Mouse (Mus musculus) midbrain, embryonic 14.5 days (tissue): ENCODE measurements at regions not wholly inside any gene's neighbourhood (a gene's known extent, or its start where the extent isn't known, plus 50 kb on each side); places are given as distances from the start of the nearest gene placed in this dataset.

Experiments used
- ATAC-seq: fragments of 200-750 bp; cut with Nextera tagmentation; 2 replicates; pipeline ENCODE4 v1.8.0; 2017; ENCODE audit warnings: moderate number of reproducible peaks, moderate library complexity; ENCODE audit not compliant: low FRiP score, low TSS enrichment
- DNase-seq: peaks from one replicate; pipeline ENCODE4 v3.0.0-alpha.2; 2015
- H3K27ac ChIP-seq: fragments of 300-500 bp; sonication (generic); replicated peaks from 2 replicates; pipeline ENCODE4 v1.5.1; 2014; ENCODE audit warnings: mild to moderate bottlenecking, low read depth, low read length, moderate library complexity
- H3K27me3 ChIP-seq: fragments of 300-500 bp; sonication (generic); 2 replicates; pipeline ENCODE4 v1.6.1; 2014; ENCODE audit warnings: low read length, control low read depth, mixed read lengths; ENCODE audit not compliant: control insufficient read depth, insufficient read depth
- H3K36me3 ChIP-seq: fragments of 300-500 bp; sonication (generic); 2 replicates; pipeline ENCODE4 v1.6.1; 2014; ENCODE audit warnings: low read length, control low read depth; ENCODE audit not compliant: control insufficient read depth, insufficient read depth
- H3K4me1 ChIP-seq: fragments of 300-500 bp; sonication (generic); 2 replicates; pipeline ENCODE4 v1.6.1; 2014; ENCODE audit warnings: mild to moderate bottlenecking, antibody characterized with exemption, low read length, control low read depth; ENCODE audit not compliant: control insufficient read depth, insufficient read depth
- H3K4me2 ChIP-seq: fragments of 300-500 bp; sonication (generic); 2 replicates; pipeline ENCODE4 v1.6.1; 2014; ENCODE audit warnings: mild to moderate bottlenecking, low read length, moderate library complexity
- H3K4me3 ChIP-seq: fragments of 300-500 bp; sonication (generic); replicated peaks from 2 replicates; pipeline ENCODE4 v1.5.1; 2014; ENCODE audit warnings: low read depth, low read length
- H3K9ac ChIP-seq: fragments of 300-500 bp; sonication (generic); replicated peaks from 2 replicates; pipeline ENCODE4 v1.6.1; 2014; ENCODE audit warnings: mild to moderate bottlenecking, low read length, moderate library complexity
- H3K9me3 ChIP-seq: fragments of 300-500 bp; sonication (generic); 2 replicates; pipeline ENCODE4 v1.6.1; 2016; ENCODE audit warnings: low read length, control low read depth, mixed read lengths; ENCODE audit not compliant: control insufficient read depth
- WGBS: fragments of 180-500 bp; shearing (Covaris S2); extraction: QIAGEN DNeasy Blood & Tissue Kit; methylation state at CpG from one replicate; pipeline ENCODE4 v1.1.7; 2014; 5-methylcytosine and 5-hydroxymethylcytosine counted together

GRCm38 (mm10) chr10:92538433-92538832, 183.8 kb downstream of the Nedd1 start:
- no peak overlapping the region for H3K9ac ChIP-seq
- H3K36me3 ChIP-seq: no peaks in the 10 kb centered on the region
- H3K4me3 ChIP-seq: no peak overlapping the region
- H3K27me3 ChIP-seq: no peaks in the 10 kb centered on the region
- H3K27ac ChIP-seq: no peak overlapping the region
- ATAC-seq: no peak
- H3K4me1 ChIP-seq: 0 out of 2 replicates have a peak, but pooled peaks cover 3% of the 10 kb centered on the region
- H3K4me2 ChIP-seq: no peak overlapping the region
- DNase-seq: no peak
- 77% methylated on average over 4 of the region's 4 CpGs for WGBS
- H3K9me3 ChIP-seq: no peaks in the 10 kb centered on the region

- Histone ChIP-seq H3K9me3 (no peaks in the 10 kb centered on the region), H3K27me3 (no peaks in the 10 kb centered on the region), H3K4me3 (no peak overlapping the region), H3K4me2 (no peak overlapping the region), H3K9ac (no peak overlapping the region), H3K27ac (no peak overlapping the region), H3K36me3 (no peaks in the 10 kb centered on the region), H3K4me1 (0 out of 2 replicates have a peak, but pooled peaks cover 4% of the 10 kb centered on the region)
- ATAC-seq (no peak), DNase-seq (peak; percentile 35)
- WGBS: 34% methylated on average over 5 of the region's 5 CpGs
These were observed 205.3 kb downstream of the Nedd1 start for GRCm38 (mm10) chr10:92516886-92517285.

- no peak overlapping the region for H3K4me3 ChIP-seq
- H3K4me2 ChIP-seq: no peak overlapping the region
- DNase-seq (no peak), ATAC-seq (no peak)
- WGBS: 81% methylated on average over 7 of the region's 7 CpGs
- H3K27me3 ChIP-seq: no peaks in the 10 kb centered on the region
- H3K36me3 ChIP-seq: no peaks in the 10 kb centered on the region
- no peaks in the 10 kb centered on the region for H3K9me3 ChIP-seq
- H3K9ac ChIP-seq: no peak overlapping the region
- 0 out of 2 replicates have a peak, but pooled peaks cover under 1% of the 10 kb centered on the region for H3K4me1 ChIP-seq
- H3K27ac ChIP-seq: no peak overlapping the region
These were observed 210.5 kb downstream of the Nedd1 start for GRCm38 (mm10) chr10:92511769-92512168.

- Histone ChIP-seq H3K27me3 (no peaks in the 10 kb centered on the region), H3K9ac (no peak overlapping the region), H3K36me3 (no peaks in the 10 kb centered on the region), H3K4me1 (no peaks in the 10 kb centered on the region), H3K9me3 (no peaks in the 10 kb centered on the region), H3K27ac (no peak overlapping the region), H3K4me2 (no peak overlapping the region), H3K4me3 (no peak overlapping the region)
- 88% methylated on average over 2 of the region's 2 CpGs for WGBS
- ATAC-seq (no peak), DNase-seq (no peak)
These were observed 211.5 kb downstream of the Nedd1 start for GRCm38 (mm10) chr10:92510677-92511076.

- WGBS: 94% methylated on average over 1 of the region's 1 CpGs
- H3K4me1 ChIP-seq: no peaks in the 10 kb centered on the region
- H3K4me3 ChIP-seq: no peak overlapping the region
- H3K9ac ChIP-seq: no peak overlapping the region
- no peaks in the 10 kb centered on the region for H3K9me3 ChIP-seq
- no peak overlapping the region for H3K27ac ChIP-seq
- no peak overlapping the region for H3K4me2 ChIP-seq
- H3K36me3 ChIP-seq: no peaks in the 10 kb centered on the region
- no peak for DNase-seq
- H3K27me3 ChIP-seq: no peaks in the 10 kb centered on the region
- ATAC-seq: no peak
These were observed 217.9 kb downstream of the Nedd1 start for GRCm38 (mm10) chr10:92504271-92504670.

- H3K27ac ChIP-seq: no peak overlapping the region
- no peak overlapping the region for H3K4me3 ChIP-seq
- ATAC-seq: no peak
- H3K4me2 ChIP-seq: no peak overlapping the region
- 74% methylated on average over 1 of the region's 1 CpGs for WGBS
- no peaks in the 10 kb centered on the region for H3K27me3 ChIP-seq
- peaks cover 8% of the 10 kb centered on the region; the same call in 1 of the 2 replicates for H3K9me3 ChIP-seq
- no peak overlapping the region for H3K9ac ChIP-seq
- no peaks in the 10 kb centered on the region for H3K36me3 ChIP-seq
- H3K4me1 ChIP-seq: no peaks in the 10 kb centered on the region
- no peak for DNase-seq
These were observed 238.6 kb downstream of the Nedd1 start for GRCm38 (mm10) chr10:92483592-92483991.

- H3K27me3 ChIP-seq: no peaks in the 10 kb centered on the region
- H3K4me2 ChIP-seq: no peak overlapping the region
- H3K4me3 ChIP-seq: no peak overlapping the region
- H3K27ac ChIP-seq: no peak overlapping the region
- no peaks in the 10 kb centered on the region for H3K36me3 ChIP-seq
- no peak for DNase-seq
- no peak overlapping the region for H3K9ac ChIP-seq
- ATAC-seq: no peak
- no peaks in the 10 kb centered on the region for H3K4me1 ChIP-seq
- H3K9me3 ChIP-seq: no peaks in the 10 kb centered on the region
- WGBS: 53% methylated on average over 3 of the region's 3 CpGs
These were observed 248.9 kb downstream of the Nedd1 start for GRCm38 (mm10) chr10:92473282-92473681.

- ATAC-seq: no peak
- WGBS: 95% methylated on average over 1 of the region's 1 CpGs
These were observed 251.1 kb downstream of the Nedd1 start for GRCm38 (mm10) chr10:92471111-92471510.

GRCm38 (mm10) chr10:92455195-92455594, 267.0 kb downstream of the Nedd1 start:
- Histone ChIP-seq H3K4me1 (no peaks in the 10 kb centered on the region), H3K27ac (no peak overlapping the region), H3K36me3 (no peaks in the 10 kb centered on the region), H3K27me3 (no peaks in the 10 kb centered on the region), H3K4me2 (no peak overlapping the region), H3K9ac (no peak overlapping the region), H3K4me3 (no peak overlapping the region), H3K9me3 (no peaks in the 10 kb centered on the region)
- no peak for DNase-seq
- 100% methylated on average over 1 of the region's 1 CpGs for WGBS
- no peak for ATAC-seq

More at GRCm38 (mm10) chr10:92471111-92471510, 251.1 kb downstream of the Nedd1 start:
- no peak overlapping the region for H3K27ac ChIP-seq
- no peak overlapping the region for H3K4me2 ChIP-seq
- no peaks in the 10 kb centered on the region for H3K4me1 ChIP-seq
- no peak overlapping the region for H3K4me3 ChIP-seq
- DNase-seq: no peak
- H3K27me3 ChIP-seq: no peaks in the 10 kb centered on the region
- no peaks in the 10 kb centered on the region for H3K36me3 ChIP-seq
- H3K9ac ChIP-seq: no peak overlapping the region
- H3K9me3 ChIP-seq: no peaks in the 10 kb centered on the region
